Mouse (Mus musculus) lung, adult 2 months (tissue): ENCODE results near the gene Zfp128. TPM values are rescaled to one million over a fixed set of nuclear protein-coding genes. Genes with fewer than 3 reads are reported as not detected.
A peak's percentile ranks its signal among the peaks of the same experiment; 100 is the strongest.
"Not testable (repeated sequence)": the region's sequence is repeated elsewhere in the genome, so short reads cannot be mapped to it uniquely, and the experiment has no call there.

ENCODE experiments used
- DNase-seq: peaks from one replicate; pipeline ENCODE4 v3.0.0; 2022
- H3K4me1 ChIP-seq: fragments of 200-500 bp; 2 replicates; pipeline ENCODE4 v1.6.1; 2011; ENCODE audit warnings: low read length; ENCODE audit not compliant: control insufficient read depth, insufficient read depth
- H3K4me3 ChIP-seq: fragments of 200-500 bp; replicated peaks from 2 replicates; pipeline ENCODE3; 2011; ENCODE audit warnings: low read depth, mild to moderate bottlenecking, control low read depth, low read length; ENCODE audit errors: extremely low read depth
- CTCF ChIP-seq: fragments of 200-500 bp; IDR thresholded peaks from 2 replicates; pipeline ENCODE4 v1.5.1; 2011; ENCODE audit warnings: mild to moderate bottlenecking, low read length, control low read depth; ENCODE audit not compliant: insufficient read depth
- POLR2A ChIP-seq: fragments of 200-500 bp; IDR thresholded peaks from 2 replicates; pipeline ENCODE4 v1.6.1; 2011; ENCODE audit warnings: low read depth, mild to moderate bottlenecking, control low read depth, low read length, borderline replicate concordance; ENCODE audit errors: extremely low read depth
- WGBS: fragments of 180-500 bp; shearing (Covaris S2); methylation state at CpG from one replicate; pipeline ENCODE4 v1.1.7; 2018; 5-methylcytosine and 5-hydroxymethylcytosine counted together
- polyA plus RNA-seq: library from polyadenylated mRNA; depleted of rRNA; stranded (reverse); fragments of >200 nt; gene quantifications from 2 replicates; pipeline ENCODE4 v1.2.3, GENCODE M21; 2012

Gene Zfp128
- polyA plus RNA-seq, 1 experiment, result 1.2 TPM

DNA sequence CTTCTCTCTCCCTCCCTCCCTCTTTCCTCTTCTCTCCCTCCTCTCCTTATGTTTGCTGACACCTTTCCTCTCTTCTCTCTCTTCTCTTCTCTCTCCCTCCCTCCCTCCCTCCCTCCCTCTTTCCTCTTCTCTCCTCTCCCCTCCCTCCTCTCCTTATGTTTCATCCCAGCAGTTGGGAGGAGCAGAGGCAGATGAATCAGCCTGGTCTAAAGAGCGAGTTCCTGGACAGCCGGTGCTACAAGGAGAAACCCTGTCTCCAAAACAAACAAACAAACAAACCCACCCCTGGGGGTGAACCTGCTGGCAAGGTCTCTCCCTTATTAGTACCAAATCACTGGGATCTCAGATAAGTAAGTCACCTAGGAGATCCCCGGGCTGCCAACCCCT, 40.3 kb downstream of the Zfp128 start:
- DNase-seq, result no peak
- WGBS, result 2% methylated on average over 3 of the region's 3 CpGs
- Histone ChIP-seq H3K4me3 (peak overlapping the region; percentile 86), H3K4me1 (peaks cover 4% of the 10 kb centered on the region; the same call in 1 of the 2 replicates)
- TF ChIP-seq CTCF (no peak), POLR2A (no peak)

DNA sequence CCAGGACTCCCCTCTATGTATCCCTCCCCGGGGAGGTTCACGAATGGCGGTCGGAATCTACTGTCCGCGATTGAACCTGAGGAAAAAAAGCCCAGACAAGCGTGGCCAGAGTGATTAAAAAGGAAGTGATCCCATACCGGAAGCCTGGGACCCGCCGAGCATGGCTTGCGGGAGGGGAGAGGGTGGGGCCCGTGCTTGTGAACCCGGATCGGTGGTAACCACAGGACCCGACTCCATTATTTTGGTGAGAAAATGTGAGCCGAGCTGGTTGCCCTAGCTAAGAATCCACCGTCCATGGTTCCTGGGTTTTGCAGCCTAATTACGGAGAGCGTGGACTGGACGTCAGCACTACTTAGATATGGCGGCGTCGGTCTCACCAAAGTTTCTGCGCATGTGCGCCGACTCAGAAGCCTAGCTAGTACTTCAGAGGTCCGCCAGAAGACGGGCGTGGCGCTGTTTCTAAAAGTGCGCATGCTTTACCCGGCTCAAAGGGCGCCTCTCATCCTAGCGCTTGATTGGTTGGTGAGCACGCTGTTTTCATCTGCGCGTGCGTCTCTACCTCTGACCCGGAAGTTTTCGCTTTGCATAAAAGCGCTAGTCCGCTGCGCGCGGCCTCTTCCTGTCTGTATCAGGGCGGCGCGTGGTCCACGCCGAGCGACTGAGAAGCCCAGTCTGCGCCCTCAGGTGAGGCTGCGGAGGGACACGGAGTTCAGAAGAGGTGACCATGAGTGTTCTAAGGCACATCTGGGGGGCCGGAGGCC, 40.9 kb downstream of the Zfp128 start, which contains the start of gene Rps5:
Gene Rps5, plus strand, starts transcription at position 586 of the 761 bp plus-strand sequence.
- under 1% methylated on average over 55 of the region's 55 CpGs for WGBS
- peak; percentile 51 for TF ChIP-seq CTCF
- TF ChIP-seq POLR2A, result peak; percentile 97
- H3K4me3 ChIP-seq, result peak within 1 kb of the TSS; percentile 94
- peaks cover 4% of the 10 kb centered on the region; the same call in 1 of the 2 replicates for H3K4me1 ChIP-seq
- peak; percentile 96 for DNase-seq

DNA sequence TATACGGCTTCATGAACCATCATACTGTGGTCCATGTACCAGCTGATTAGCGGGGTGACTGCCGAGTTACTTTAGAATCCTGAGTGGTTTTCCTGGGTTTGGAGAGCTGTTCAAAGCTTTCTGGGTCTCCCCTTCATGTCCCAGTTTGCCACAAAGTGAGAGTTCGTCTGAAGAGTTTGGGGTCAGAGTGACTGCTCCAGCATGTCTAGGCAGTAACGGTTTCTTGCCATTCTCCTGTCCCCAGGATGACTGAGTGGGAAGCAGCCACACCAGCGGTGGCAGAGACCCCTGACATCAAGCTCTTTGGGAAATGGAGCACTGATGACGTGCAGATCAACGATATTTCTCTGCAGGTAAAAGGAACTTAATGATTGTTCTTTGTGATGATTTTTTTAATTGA, 41.8 kb downstream of the Zfp128 start:
- no peak for TF ChIP-seq CTCF
- TF ChIP-seq POLR2A, result no peak
- H3K4me3 ChIP-seq, result peak overlapping the region; percentile 94
- WGBS, result 3% methylated on average over 8 of the region's 8 CpGs
- peaks cover 4% of the 10 kb centered on the region; the same call in 1 of the 2 replicates for H3K4me1 ChIP-seq
- DNase-seq, result no peak

DNA sequence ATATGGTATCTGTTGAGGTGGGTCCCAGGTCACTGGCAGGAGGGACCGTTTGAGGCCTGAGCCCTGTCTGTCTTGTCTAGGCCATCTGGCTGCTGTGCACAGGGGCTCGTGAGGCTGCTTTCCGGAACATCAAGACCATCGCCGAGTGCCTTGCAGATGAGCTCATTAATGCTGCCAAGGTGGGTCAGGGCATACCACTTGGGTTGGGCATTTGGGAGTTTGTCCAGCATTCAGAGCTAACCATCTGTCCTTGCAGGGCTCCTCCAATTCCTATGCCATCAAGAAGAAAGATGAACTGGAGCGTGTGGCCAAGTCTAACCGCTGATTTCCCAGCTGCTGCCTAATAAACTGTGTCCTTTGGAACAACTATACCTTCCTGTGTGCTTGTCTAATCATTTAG, 45.3 kb downstream of the Zfp128 start:
- peaks cover 4% of the 10 kb centered on the region; the same call in 1 of the 2 replicates for H3K4me1 ChIP-seq

DNA sequence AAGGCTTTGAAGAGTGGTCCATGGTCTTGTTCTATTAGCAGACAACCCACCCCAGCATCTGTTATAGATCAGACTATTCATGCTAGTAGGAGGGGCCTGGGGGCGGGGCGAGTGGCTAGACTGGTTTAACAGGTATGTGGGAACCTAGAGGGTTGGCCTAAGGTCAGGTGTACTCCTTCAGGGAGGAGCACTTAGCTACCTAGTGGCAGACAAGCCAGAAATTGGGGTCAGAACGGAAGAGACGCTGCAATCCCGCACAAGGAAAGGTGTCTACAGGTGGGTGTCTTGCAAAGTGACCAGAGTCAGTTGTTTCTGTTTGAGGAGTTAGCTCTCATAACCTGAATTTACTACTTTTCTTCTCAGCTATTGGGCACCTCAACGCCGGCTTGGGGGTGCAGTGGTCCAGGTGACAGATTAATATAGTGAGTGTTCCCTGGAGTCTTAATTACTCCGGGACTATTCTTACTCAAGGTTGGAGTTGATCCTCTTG, 46.3 kb downstream of the Zfp128 start, which contains the start of gene Rnf225:
Gene Rnf225, plus strand, starts transcription at position 226 of the 490 bp plus-strand sequence.
- DNase-seq, result peak; percentile 79
- WGBS, result 29% methylated on average over 8 of the region's 8 CpGs
- TF ChIP-seq CTCF, result no peak
- TF ChIP-seq POLR2A, result no peak
- H3K4me3 ChIP-seq, result peak within 1 kb of the TSS; percentile 44
- peaks cover 4% of the 10 kb centered on the region; the same call in 1 of the 2 replicates for H3K4me1 ChIP-seq

More for the DNA sequence above, 45.3 kb downstream of the Zfp128 start:
- H3K4me3 ChIP-seq, result no peak overlapping the region
- TF ChIP-seq POLR2A (no peak), CTCF (no peak)
- no peak for DNase-seq
- WGBS, result 80% methylated on average over 7 of the region's 7 CpGs

DNA sequence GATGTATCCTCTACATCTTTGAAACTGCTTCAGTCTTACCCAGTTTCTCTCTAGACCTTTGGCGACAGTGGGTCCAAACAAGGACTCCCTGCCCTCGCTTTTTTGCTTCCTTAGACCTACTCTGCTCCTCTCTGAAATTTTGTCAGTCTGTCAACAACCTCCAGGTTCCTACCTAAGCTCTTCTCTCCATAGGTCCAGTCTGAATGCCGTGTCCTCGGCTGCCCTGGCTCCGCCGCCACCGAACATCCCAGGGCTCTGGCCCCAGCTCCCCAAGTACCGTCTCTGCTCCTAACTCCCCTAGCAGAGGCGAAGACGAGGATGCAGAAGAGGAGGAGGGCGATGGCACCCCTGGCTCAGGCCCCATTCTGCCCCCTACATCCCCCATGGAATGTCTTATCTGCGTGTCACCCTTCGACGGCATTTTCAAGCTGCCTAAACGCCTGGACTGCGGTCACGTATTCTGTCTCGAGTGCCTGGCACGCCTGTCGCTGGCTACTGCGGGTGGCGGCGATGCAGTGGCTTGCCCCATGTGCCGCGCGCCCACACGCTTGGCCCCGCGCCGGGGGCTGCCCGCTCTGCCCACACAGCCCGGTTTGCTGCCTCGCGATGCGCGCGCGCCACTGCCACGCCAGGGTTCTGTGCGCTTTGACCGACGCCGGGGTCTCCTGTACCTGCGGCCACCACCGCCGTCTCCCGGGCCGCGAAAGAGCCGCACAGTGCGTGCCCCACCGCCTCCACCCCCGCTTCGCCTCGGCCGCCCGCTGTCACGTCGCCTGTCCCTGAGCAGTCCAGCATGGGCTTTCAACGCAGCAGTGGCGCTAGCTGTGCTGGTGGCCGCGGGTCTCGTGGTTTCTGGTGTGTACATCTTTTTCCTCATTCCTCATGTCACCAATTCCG, 47.0 kb downstream of the Zfp128 start:
- peak overlapping the region; percentile 44 for H3K4me3 ChIP-seq
- H3K4me1 ChIP-seq, result peaks cover 4% of the 10 kb centered on the region; the same call in 1 of the 2 replicates
- DNase-seq, result peak; percentile 35
- 12% methylated on average over 65 of the region's 65 CpGs for WGBS
- TF ChIP-seq POLR2A, result no peak
- TF ChIP-seq CTCF, result no peak

DNA sequence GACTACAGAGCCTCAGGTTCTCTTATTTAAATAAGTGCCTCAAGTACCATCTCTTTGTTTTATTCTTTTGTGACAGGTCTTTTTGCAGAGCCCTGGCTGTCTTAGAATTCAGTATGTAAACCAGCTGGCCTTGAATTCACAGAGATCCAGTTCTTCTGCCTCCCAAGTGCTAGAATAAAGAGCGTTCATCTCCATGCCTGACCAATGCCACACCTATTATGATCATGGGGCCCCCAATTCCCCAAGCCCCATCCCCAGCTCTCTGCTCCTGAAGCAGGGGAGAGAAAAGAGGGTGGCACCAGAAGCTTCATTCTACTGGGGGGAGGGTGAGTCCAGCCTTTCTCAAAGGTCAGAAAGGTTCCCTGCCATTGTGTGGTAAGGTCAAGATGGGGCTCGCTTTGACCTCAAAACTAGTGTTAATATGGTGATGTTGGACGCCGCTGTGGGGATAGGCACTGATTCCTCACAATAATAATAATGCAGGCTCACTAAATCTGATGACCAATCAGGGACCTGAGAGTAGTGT, 52.7 kb downstream of the Zfp128 start:
- Histone ChIP-seq H3K4me3 (no peak overlapping the region), H3K4me1 (no peaks in the 10 kb centered on the region)
- 78% methylated on average over 4 of the region's 4 CpGs for WGBS
- TF ChIP-seq CTCF (no peak), POLR2A (no peak)
- no peak for DNase-seq

DNA sequence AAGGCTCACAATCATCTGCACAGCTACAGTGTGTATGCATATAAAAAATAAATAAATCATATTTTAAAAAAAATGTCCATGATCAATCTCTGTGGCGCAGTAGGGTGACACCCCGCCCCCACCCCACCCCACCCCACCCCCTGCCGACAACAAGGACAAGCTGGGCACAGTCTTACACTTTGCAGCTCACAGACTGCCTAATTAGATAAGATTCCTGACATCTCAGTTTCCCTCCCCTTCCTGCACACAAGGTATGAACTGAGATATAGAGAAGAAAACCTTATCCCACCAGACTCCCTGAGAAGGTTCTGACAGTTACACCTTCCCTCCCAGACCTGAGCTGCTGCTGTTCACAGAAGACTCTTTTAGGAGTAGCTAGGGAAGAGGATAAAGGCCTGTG, 53.8 kb downstream of the Zfp128 start:
- Histone ChIP-seq H3K4me1 (no peaks in the 10 kb centered on the region), H3K4me3 (no peak overlapping the region)
- 71% methylated on average over 3 of the region's 3 CpGs for WGBS
- TF ChIP-seq POLR2A (no peak), CTCF (no peak)
- DNase-seq, result no peak

DNA sequence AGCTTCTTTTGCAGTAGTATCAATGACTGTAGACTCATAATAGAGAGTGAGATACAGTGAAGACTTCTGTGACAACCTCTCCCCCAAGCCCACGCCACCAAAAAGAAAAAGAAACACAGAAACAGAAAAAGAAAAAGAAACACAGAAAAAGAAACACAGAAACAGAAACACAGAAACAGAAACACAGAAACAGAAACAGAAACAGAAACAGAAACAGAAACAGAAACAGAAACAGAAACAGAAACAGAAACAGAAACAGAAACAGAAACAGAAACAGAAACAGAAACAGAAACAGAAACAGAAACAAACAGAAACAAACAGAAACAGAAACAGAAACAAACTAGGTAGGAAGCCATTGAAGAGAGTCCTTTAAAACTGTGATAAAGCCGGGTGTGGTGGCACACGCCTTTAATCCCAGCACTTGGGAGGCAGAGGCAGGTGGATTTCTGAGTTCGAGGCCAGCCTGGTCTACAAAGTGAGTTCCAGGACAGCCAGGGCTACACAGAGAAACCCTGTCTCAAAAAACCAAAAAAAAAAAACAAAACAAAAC, 56.4 kb downstream of the Zfp128 start:
- WGBS, result 84% methylated on average over 4 of the region's 4 CpGs
- H3K4me3 ChIP-seq, H3K4me1 ChIP-seq, DNase-seq: not testable (repeated sequence)
